Mouse (Mus musculus): ENCODE results near the gene Ccs. TPM values are rescaled to one million over a fixed set of nuclear protein-coding genes. Genes with fewer than 3 reads are reported as not detected.
A peak's percentile ranks its signal among the peaks of the same experiment; 100 is the strongest.
"Not testable (repeated sequence)": the region's sequence is repeated elsewhere in the genome, so short reads cannot be mapped to it uniquely, and the experiment has no call there.

Ccs gene
- total and polyA plus RNA-seq, 3 experiments: 17.3 to 61.4 (median 30.1) TPM

GRCm38 (mm10) chr19:4828444-4829114 lies 10.6 kb downstream of the Ccs start:
- H3K4me3 ChIP-seq (ENCODE audit: low read depth, low read length): no peak overlapping the region
- H3K27me3 ChIP-seq (ENCODE audit: insufficient read depth, low read length): no peaks in the 10 kb centered on the region
- ATAC-seq (ENCODE audit: extremely low read depth, insufficient number of reproducible peaks, low FRiP score, poor library complexity, severe bottlenecking) (no peak), DNase-seq (ENCODE audit: low spot score) (no peak)
- H3K36me3 ChIP-seq (replicated peaks): peaks cover 89% of the 10 kb centered on the region
- H3K4me1 ChIP-seq (ENCODE audit: insufficient read depth, low read depth, low read length): peaks cover 3% of the 10 kb centered on the region; the same call in 1 of the 2 replicates
- H3K9me3 ChIP-seq (replicated peaks): no peaks in the 10 kb centered on the region
- TF ChIP-seq GATA2 (IDR thresholded peaks at IDR 0.05; ENCODE audit: borderline replicate concordance, low read depth, low read length) (no peak), TAL1 (conservative IDR thresholded peaks at IDR 0.05; ENCODE audit: low read depth, low read length) (no peak), POLR2AphosphoS5 (IDR thresholded peaks at IDR 0.05; ENCODE audit: insufficient replicate concordance, low read depth, low read length) (no peak), CTCF (IDR thresholded peaks at IDR 0.05; ENCODE audit: low read depth, low read length) (no peak), GATA1 (IDR thresholded peaks at IDR 0.05; ENCODE audit: borderline replicate concordance, low read length) (no peak)

GRCm38 (mm10) chr19:4820678-4821303 lies 18.3 kb downstream of the Ccs start:
- peaks cover 5% of the 10 kb centered on the region for H3K27me3 ChIP-seq (ENCODE audit: insufficient read depth, low read length)
- H3K36me3 ChIP-seq (replicated peaks): peaks cover 16% of the 10 kb centered on the region
- DNase-seq (ENCODE audit: low spot score) (no peak), ATAC-seq (ENCODE audit: extremely low read depth, insufficient number of reproducible peaks, low FRiP score, poor library complexity, severe bottlenecking) (no peak)
- TF ChIP-seq GATA1 (IDR thresholded peaks at IDR 0.05; ENCODE audit: borderline replicate concordance, low read length) (no peak), CTCF (IDR thresholded peaks at IDR 0.05; ENCODE audit: low read depth, low read length) (no peak), TAL1 (conservative IDR thresholded peaks at IDR 0.05; ENCODE audit: low read depth, low read length) (no peak), POLR2AphosphoS5 (IDR thresholded peaks at IDR 0.05; ENCODE audit: insufficient replicate concordance, low read depth, low read length) (no peak), GATA2 (IDR thresholded peaks at IDR 0.05; ENCODE audit: borderline replicate concordance, low read depth, low read length) (no peak)
- no peak overlapping the region for H3K4me3 ChIP-seq (ENCODE audit: low read depth, low read length)
- H3K4me1 ChIP-seq (ENCODE audit: insufficient read depth, low read depth, low read length): no peaks in the 10 kb centered on the region
- H3K9me3 ChIP-seq (replicated peaks): no peaks in the 10 kb centered on the region

GRCm38 (mm10) chr19:4817182-4817835 lies 21.8 kb downstream of the Ccs start:
- no peaks in the 10 kb centered on the region for H3K4me1 ChIP-seq (ENCODE audit: insufficient read depth, low read depth, low read length)
- H3K9me3 ChIP-seq (replicated peaks): 0 out of 2 replicates have a peak, but pooled peaks cover 3% of the 10 kb centered on the region
- ATAC-seq (ENCODE audit: extremely low read depth, insufficient number of reproducible peaks, low FRiP score, poor library complexity, severe bottlenecking) (no peak), DNase-seq (ENCODE audit: low spot score) (no peak)
- TF ChIP-seq GATA1 (IDR thresholded peaks at IDR 0.05; ENCODE audit: borderline replicate concordance, low read length) (no peak), TAL1 (conservative IDR thresholded peaks at IDR 0.05; ENCODE audit: low read depth, low read length) (no peak), CTCF (IDR thresholded peaks at IDR 0.05; ENCODE audit: low read depth, low read length) (no peak), POLR2AphosphoS5 (IDR thresholded peaks at IDR 0.05; ENCODE audit: insufficient replicate concordance, low read depth, low read length) (no peak), GATA2 (IDR thresholded peaks at IDR 0.05; ENCODE audit: borderline replicate concordance, low read depth, low read length) (no peak)
- no peak overlapping the region for H3K4me3 ChIP-seq (ENCODE audit: low read depth, low read length)
- no peaks in the 10 kb centered on the region for H3K36me3 ChIP-seq (replicated peaks)
- peaks cover 5% of the 10 kb centered on the region for H3K27me3 ChIP-seq (ENCODE audit: insufficient read depth, low read length)

GRCm38 (mm10) chr19:4813015-4813414 lies 26.1 kb downstream of the Ccs start:
- H3K4me1 ChIP-seq (ENCODE audit: insufficient read depth, low read depth, low read length): peaks cover 16% of the 10 kb centered on the region
- ATAC-seq (ENCODE audit: extremely low read depth, insufficient number of reproducible peaks, low FRiP score, poor library complexity, severe bottlenecking) (no peak), DNase-seq (ENCODE audit: low spot score) (no peak)
- TF ChIP-seq POLR2AphosphoS5 (IDR thresholded peaks at IDR 0.05; ENCODE audit: insufficient replicate concordance, low read depth, low read length): no peak
- no peak for TF ChIP-seq GATA1 (IDR thresholded peaks at IDR 0.05; ENCODE audit: borderline replicate concordance, low read length)
- no peak for TF ChIP-seq CTCF (IDR thresholded peaks at IDR 0.05; ENCODE audit: low read depth, low read length)
- no peak for TF ChIP-seq TAL1 (conservative IDR thresholded peaks at IDR 0.05; ENCODE audit: low read depth, low read length)
- no peak for TF ChIP-seq GATA2 (IDR thresholded peaks at IDR 0.05; ENCODE audit: borderline replicate concordance, low read depth, low read length)
- no peak overlapping the region for H3K4me3 ChIP-seq (ENCODE audit: low read depth, low read length)
- H3K36me3 ChIP-seq (replicated peaks): peaks cover 7% of the 10 kb centered on the region
- 0 out of 2 replicates have a peak, but pooled peaks cover 3% of the 10 kb centered on the region for H3K9me3 ChIP-seq (replicated peaks)
- peaks cover 5% of the 10 kb centered on the region; the same call in 1 of the 2 replicates for H3K27me3 ChIP-seq (ENCODE audit: insufficient read depth, low read length)

GRCm38 (mm10) chr19:4812334-4812949 lies 26.7 kb downstream of the Ccs start:
- not testable (repeated sequence) for H3K27me3 ChIP-seq (ENCODE audit: insufficient read depth, low read length); H3K9me3 ChIP-seq (replicated peaks); DNase-seq (ENCODE audit: low spot score); ATAC-seq (ENCODE audit: extremely low read depth, insufficient number of reproducible peaks, low FRiP score, poor library complexity, severe bottlenecking)
- peaks cover 22% of the 10 kb centered on the region for H3K4me1 ChIP-seq (ENCODE audit: insufficient read depth, low read depth, low read length)
- H3K4me3 ChIP-seq (ENCODE audit: low read depth, low read length): peak overlapping the region; percentile 99
- peaks cover 13% of the 10 kb centered on the region for H3K36me3 ChIP-seq (replicated peaks)

- Histone ChIP-seq H3K27me3 (ENCODE audit: insufficient read depth, low read length) (no peaks in the 10 kb centered on the region), H3K4me3 (ENCODE audit: low read depth, low read length) (peak overlapping the region; percentile 99), H3K36me3 (replicated peaks) (peaks cover 17% of the 10 kb centered on the region), H3K4me1 (ENCODE audit: insufficient read depth, low read depth, low read length) (peaks cover 26% of the 10 kb centered on the region), H3K9me3 (replicated peaks) (0 out of 2 replicates have a peak, but pooled peaks cover 3% of the 10 kb centered on the region)
- TF ChIP-seq GATA2 (IDR thresholded peaks at IDR 0.05; ENCODE audit: borderline replicate concordance, low read depth, low read length) (no peak), TAL1 (conservative IDR thresholded peaks at IDR 0.05; ENCODE audit: low read depth, low read length) (no peak), POLR2AphosphoS5 (IDR thresholded peaks at IDR 0.05; ENCODE audit: insufficient replicate concordance, low read depth, low read length) (no peak), GATA1 (IDR thresholded peaks at IDR 0.05; ENCODE audit: borderline replicate concordance, low read length) (no peak), CTCF (IDR thresholded peaks at IDR 0.05; ENCODE audit: low read depth, low read length) (no peak)
- DNase-seq (ENCODE audit: low spot score): no peak
- ATAC-seq (ENCODE audit: extremely low read depth, insufficient number of reproducible peaks, low FRiP score, poor library complexity, severe bottlenecking): no peak
These were observed 27.3 kb downstream of the Ccs start for GRCm38 (mm10) chr19:4811909-4812242.
